Mouse (Mus musculus) neural tube, embryonic 10.5 days (tissue): ENCODE results near the gene Impdh2.

Experiments used
- DNase-seq: peaks from one replicate; pipeline ENCODE4 v3.0.0-alpha.2; 2017; ENCODE audit warnings: low spot score; ENCODE audit errors: extremely low spot score

The Impdh2 gene

GRCm38 (mm10) chr9:108569381-108570206, 9.5 kb downstream of the Impdh2 start, which contains the start of gene Dalrd3:
TSS of gene Dalrd3 (plus strand) at chr9:108569886.
- DNase-seq: peak; percentile 91

- DNase-seq: peak; percentile 75
Observed at GRCm38 (mm10) chr9:108570207-108570896, 10.3 kb downstream of the Impdh2 start.

GRCm38 (mm10) chr9:108571401-108571973, 11.4 kb downstream of the Impdh2 start:
- no peak for DNase-seq

GRCm38 (mm10) chr9:108572321-108572720, 12.2 kb downstream of the Impdh2 start:
- DNase-seq: no peak

GRCm38 (mm10) chr9:108573774-108574690, 13.9 kb downstream of the Impdh2 start:
- peak; percentile 71 for DNase-seq

- DNase-seq: no peak
Observed at GRCm38 (mm10) chr9:108574921-108575320, 14.8 kb downstream of the Impdh2 start.

GRCm38 (mm10) chr9:108575321-108576297, 15.5 kb downstream of the Impdh2 start:
- no peak for DNase-seq

GRCm38 (mm10) chr9:108577025-108577424, 16.9 kb downstream of the Impdh2 start:
- DNase-seq: no peak

- DNase-seq: no peak
Observed at GRCm38 (mm10) chr9:108577934-108578544, 18.0 kb downstream of the Impdh2 start.

GRCm38 (mm10) chr9:108578545-108579343, 18.7 kb downstream of the Impdh2 start, which contains the start of gene Wdr6:
TSS of gene Wdr6 (minus strand) at chr9:108578739.
- DNase-seq: peak; percentile 96

GRCm38 (mm10) chr9:108579344-108579690, 19.2 kb downstream of the Impdh2 start:
- DNase-seq: no peak

GRCm38 (mm10) chr9:108587571-108588180, 27.6 kb downstream of the Impdh2 start:
- DNase-seq: peak; percentile 90

GRCm38 (mm10) chr9:108589229-108589628, 29.1 kb downstream of the Impdh2 start:
- DNase-seq: no peak

GRCm38 (mm10) chr9:108591462-108591861, 31.4 kb downstream of the Impdh2 start:
- no peak for DNase-seq

GRCm38 (mm10) chr9:108594354-108594753, 34.3 kb downstream of the Impdh2 start:
- no peak for DNase-seq

- DNase-seq: peak; percentile 67
Observed at GRCm38 (mm10) chr9:108596998-108597764, 37.1 kb downstream of the Impdh2 start, which contains the start of gene P4htm. TSS of gene P4htm (minus strand) at chr9:108597667.

GRCm38 (mm10) chr9:108599021-108599566, 39.0 kb downstream of the Impdh2 start:
- DNase-seq: no peak
